Mouse (Mus musculus): ENCODE results near the gene Prss41. TPM values are rescaled to one million over a fixed set of nuclear protein-coding genes. Genes with fewer than 3 reads are reported as not detected.

Gene Prss41
- total RNA-seq, 4 experiments from 2014 or later, result 0.14 to 0.16 TPM; not detected in 2

Small RNAs within 50 kb of the gene (microRNA-seq; reads per million reads assigned to microRNA genes)
- gene Mir5125, result not detected

Other genes starting within 250 kb of the Prss41 start
- gene Zfp13, start 244.7 kb downstream of the Prss41 start, total RNA-seq (2022), result 1 to 10 TPM; 1.9 to 5.9 (median 4.4) TPM
- gene Zscan10, start 243.3 kb downstream of the Prss41 start, total RNA-seq (2022), result not detected
- under 1 TPM in 1 of 4 experiments, not detected in 3; 0.06 TPM for gene Mmp25, start 198.9 kb downstream of the Prss41 start, total RNA-seq (2022)
- not detected for gene Bicdl2, start 183.7 kb downstream of the Prss41 start, total RNA-seq (2022)
- 100 to 1,000 TPM; 200 to 231 (median 211) TPM for gene Hcfc1r1, start 170.6 kb downstream of the Prss41 start, total RNA-seq (2022)
- 10 to 100 TPM in 3 of 4 experiments, 1 to 10 TPM in 1; 8.8 to 11.6 (median 11.0) TPM for gene Thoc6, start 170.3 kb downstream of the Prss41 start, total RNA-seq (2022)
- 100 to 1,000 TPM in 2 of 4 experiments, 10 to 100 TPM in 2; 55.7 to 113 (median 85.0) TPM for gene Tnfrsf12a, start 166.7 kb downstream of the Prss41 start, total RNA-seq (2022)
- gene Cldn6, start 164.9 kb downstream of the Prss41 start, total RNA-seq (2022), result not detected
- gene Cldn9, start 160.1 kb downstream of the Prss41 start, total RNA-seq (2022), result under 1 TPM in 1 of 4 experiments, not detected in 3; 0.19 TPM
- gene 1520401A03Rik, start 121.4 kb downstream of the Prss41 start, total RNA-seq (2022), result not detected
- gene Pkmyt1, start 117.8 kb downstream of the Prss41 start, total RNA-seq (2022), result 1 to 10 TPM in 2 of 4 experiments, under 1 TPM in 2; 0.78 to 1.5 (median 1.1) TPM
- gene Paqr4, start 103.3 kb downstream of the Prss41 start, total RNA-seq (2022), result 10 to 100 TPM; 22.4 to 29.0 (median 26.4) TPM
- under 1 TPM in 1 of 4 experiments, not detected in 3; 0.26 TPM for gene Kremen2, start 98.3 kb downstream of the Prss41 start, total RNA-seq (2022)
- gene Flywch1, start 72.6 kb downstream of the Prss41 start, total RNA-seq (2022), result 10 to 100 TPM; 40.8 to 42.0 (median 40.9) TPM
- gene Flywch2, start 58.1 kb downstream of the Prss41 start, total RNA-seq (2022), result 1 to 10 TPM in 1 of 4 experiments, under 1 TPM in 2, not detected in 1; 0.41 to 1.2 (median 0.87) TPM
- 100 to 1,000 TPM; 151 to 179 (median 164) TPM for gene Srrm2, start 53.6 kb downstream of the Prss41 start, total RNA-seq (2022)
- gene Elob, start 15.0 kb downstream of the Prss41 start, total RNA-seq (2022), result 100 to 1,000 TPM; 321 to 411 (median 362) TPM
- gene Prss33, start 8.1 kb downstream of the Prss41 start, total RNA-seq (2022), result not detected
- not detected for gene Prss32, start 317 bp downstream of the Prss41 start, total RNA-seq (2022)
- not detected for gene Prss21, start 23.9 kb upstream of the Prss41 start, total RNA-seq (2022)
- gene Dcpp1, start 36.7 kb upstream of the Prss41 start, total RNA-seq (2022), result not detected
- gene Dcpp2, start 36.7 kb upstream of the Prss41 start, total RNA-seq (2022), result not detected
- not detected for gene Dcpp3, start 73.3 kb upstream of the Prss41 start, total RNA-seq (2022)
- not detected for gene Sbp, start 97.5 kb upstream of the Prss41 start, total RNA-seq (2022)
- not detected for gene Sbpl, start 111.1 kb upstream of the Prss41 start, total RNA-seq (2022)
- not detected for gene Prss30, start 136.4 kb upstream of the Prss41 start, total RNA-seq (2022)
- not detected for gene Prss22, start 153.9 kb upstream of the Prss41 start, total RNA-seq (2022)
- gene Prss27, start 194.0 kb upstream of the Prss41 start, total RNA-seq (2022), result not detected
- 1 to 10 TPM; 6.8 to 8.6 (median 7.9) TPM for gene Kctd5, start 229.3 kb upstream of the Prss41 start, total RNA-seq (2022)

Data from heart, adult 8-10 months (tissue).